13 mouse cellular contexts compared by ENCODE assay signal in genomic region chr1:127756331-127757163, GRCm38 (mm10). TPM values are rescaled to one million over a fixed set of nuclear protein-coding genes. Genes with fewer than 3 reads are reported as not detected.
DNase-seq lines count a peak whose midpoint lies in the region; ATAC-seq lines count a peak whose summit lies in the region.
"Had no signal": no experiment of that assay in that cellular context is flagged by ENCODE, and none has a peak within 500 bp of the region (broad histone marks: within the 10 kb centered on the region; RNA-seq: fewer than 3 reads in every experiment).

No protein-coding gene starts in this region.

- H3K27me3 ChIP-seq in lung, embryonic 16.5 days (ENCODE audit: control insufficient read depth, insufficient read depth, low read depth, low read length): no peaks in the 10 kb centered on the region
- no peaks in the 10 kb centered on the region for H3K27me3 ChIP-seq in liver, embryonic 13.5 days
- no peaks in the 10 kb centered on the region for H3K27me3 ChIP-seq in stomach, embryonic 16.5 days (ENCODE audit: control insufficient read depth, insufficient read depth, low read length)
- H3K27me3 ChIP-seq: limb, embryonic 15.5 days had no signal

- no peak overlapping the region for H3K9ac ChIP-seq in lung, embryonic 16.5 days (ENCODE audit: low read length)
- peak overlapping the region; percentile 73 for H3K9ac ChIP-seq in liver, embryonic 13.5 days
- no peak overlapping the region for H3K9ac ChIP-seq in stomach, embryonic 16.5 days (ENCODE audit: low read length)
- H3K9ac ChIP-seq: forebrain, postnatal 0 days; hindbrain, embryonic 14.5 days; limb, embryonic 15.5 days had no signal

- DNase-seq in lung, postnatal 4 days: no peak
- DNase-seq in c-Kit-positive CD71-positive TER-119-positive erythroid progenitor cells, embryonic 14.5 days (ENCODE audit: low spot score): peak; percentile 92
- peak; percentile 78 for DNase-seq in liver, embryonic 13.5 days
- no peak for DNase-seq in retina, embryonic 14.5 days (ENCODE audit: low spot score)
- no peak for DNase-seq in Muller cell, postnatal 12 days (ENCODE audit: inconsistent ontology term)
- DNase-seq: cerebellum, adult 11 months; forebrain, postnatal 0 days had no signal

- peaks cover 8% of the 10 kb centered on the region; the same call in 1 of the 2 replicates for H3K4me1 ChIP-seq in lung, embryonic 16.5 days (replicated peaks; ENCODE audit: control insufficient read depth, insufficient read depth, low read length)
- peaks cover 55% of the 10 kb centered on the region for H3K4me1 ChIP-seq in liver, embryonic 13.5 days (replicated peaks)
- H3K4me1 ChIP-seq in stomach, embryonic 16.5 days (ENCODE audit: control insufficient read depth, insufficient read depth, low read length): no peaks in the 10 kb centered on the region
- H3K4me1 ChIP-seq: limb, embryonic 15.5 days had no signal

- WGBS in lung, embryonic 16.5 days: 54% methylated on average over 5 of the region's 5 CpGs
- WGBS in liver, embryonic 13.5 days (ENCODE audit: insufficient replicate concordance): 13% methylated on average over 5 of the region's 5 CpGs
- WGBS in stomach, embryonic 16.5 days: 65% methylated on average over 5 of the region's 5 CpGs

- no peak overlapping the region for H3K4me3 ChIP-seq in lung, embryonic 16.5 days (ENCODE audit: low read length)
- peak overlapping the region; percentile 43 for H3K4me3 ChIP-seq in liver, embryonic 13.5 days (replicated peaks)
- H3K4me3 ChIP-seq in stomach, embryonic 16.5 days (replicated peaks; ENCODE audit: low read length): no peak overlapping the region
- H3K4me3 ChIP-seq: limb, embryonic 15.5 days had no signal

- H3K27ac ChIP-seq in lung, embryonic 16.5 days (ENCODE audit: low read length): peak overlapping the region; percentile 73
- H3K27ac ChIP-seq in liver, embryonic 13.5 days: peak overlapping the region; percentile 95
- no peak overlapping the region for H3K27ac ChIP-seq in stomach, embryonic 16.5 days (ENCODE audit: low read length)
- H3K27ac ChIP-seq: hindbrain, embryonic 14.5 days; kidney, postnatal 0 days; limb, embryonic 15.5 days had no signal

- H3K36me3 ChIP-seq in lung, embryonic 16.5 days (ENCODE audit: control insufficient read depth, insufficient read depth, low read length): no peaks in the 10 kb centered on the region
- no peaks in the 10 kb centered on the region for H3K36me3 ChIP-seq in liver, embryonic 13.5 days
- no peaks in the 10 kb centered on the region for H3K36me3 ChIP-seq in stomach, embryonic 16.5 days (ENCODE audit: control insufficient read depth, insufficient read depth, low read length)
- H3K36me3 ChIP-seq: limb, embryonic 15.5 days had no signal

- no peaks in the 10 kb centered on the region for H3K9me3 ChIP-seq in lung, embryonic 16.5 days (ENCODE audit: control insufficient read depth, low read length)
- no peaks in the 10 kb centered on the region for H3K9me3 ChIP-seq in liver, embryonic 13.5 days (replicated peaks)
- H3K9me3 ChIP-seq in stomach, embryonic 16.5 days (replicated peaks; ENCODE audit: control insufficient read depth, low read length): no peaks in the 10 kb centered on the region
- H3K9me3 ChIP-seq: limb, embryonic 15.5 days had no signal

- ATAC-seq in lung, embryonic 16.5 days (ENCODE audit: low read depth): peak; percentile 59
- peak; percentile 99 for ATAC-seq in liver, embryonic 13.5 days (ENCODE audit: low read depth)
- ATAC-seq in stomach, embryonic 16.5 days (ENCODE audit: insufficient read depth, low FRiP score): peak; percentile 64; the same call in 1 of the 2 replicates
- ATAC-seq: forebrain, postnatal 0 days had no signal

- no peak overlapping the region for H3K4me2 ChIP-seq in lung, embryonic 16.5 days (ENCODE audit: low read depth, low read length)
- peak overlapping the region; percentile 64 for H3K4me2 ChIP-seq in liver, embryonic 13.5 days
- H3K4me2 ChIP-seq in stomach, embryonic 16.5 days (ENCODE audit: low read depth, low read length): no peak overlapping the region
- H3K4me2 ChIP-seq: hindbrain, embryonic 14.5 days; limb, embryonic 15.5 days had no signal

RNA-seq across cellular contexts. Expression of gene Ccnt2, which starts 17.4 kb away (rescaled TPM):
- 82.3 and 86.8 TPM in 2 replicates for polyA plus RNA-seq in lung, embryonic 16.5 days (2015; fragmentation: Nextera tagmentation; extraction: Ambion mirVana)
- 28.0 and 32.9 TPM in 2 replicates for polyA plus RNA-seq in liver, embryonic 13.5 days (2015; fragmentation: Nextera tagmentation; extraction: Ambion mirVana)
- 74.8 and 80.8 TPM in 2 replicates for polyA plus RNA-seq in stomach, embryonic 16.5 days (2015; fragmentation: Nextera tagmentation; extraction: Ambion mirVana)

RNA-seq across cellular contexts. Expression of gene Acmsd, which starts 27.3 kb away (rescaled TPM):
- polyA plus RNA-seq in lung, embryonic 16.5 days (2015; fragmentation: Nextera tagmentation; extraction: Ambion mirVana): 0.26 and 0.31 TPM in 2 replicates
- 9.2 and 10.9 TPM in 2 replicates for polyA plus RNA-seq in liver, embryonic 13.5 days (2015; fragmentation: Nextera tagmentation; extraction: Ambion mirVana)
- 0.36 and 0.39 TPM in 2 replicates for polyA plus RNA-seq in stomach, embryonic 16.5 days (2015; fragmentation: Nextera tagmentation; extraction: Ambion mirVana)
- polyA plus RNA-seq: forebrain, postnatal 0 days; midbrain, postnatal 0 days had no signal

Comparison
In these comparisons a context has a peak if more than half of its experiments do, and no peak if none do; other contexts are left out.
1. DNase-seq: peak in c-Kit-positive CD71-positive TER-119-positive erythroid progenitor cells, embryonic 14.5 days (single experiment) and liver, embryonic 13.5 days (single experiment); none in lung, postnatal 4 days (0 of 2), retina, embryonic 14.5 days (single experiment) and Muller cell, postnatal 12 days (single experiment).
2. Peak in every context shown above with its lines, with median percentiles within 50 percentile points of each other: ATAC-seq.